Mouse (Mus musculus) regulatory T cell (primary cell): ENCODE data around the gene Ptpn13.

Experiments used
- in situ Hi-C: fragments of 300-600 bp; cut with MboI, MseI; formaldehyde crosslinking; loops from one replicate; pipeline ENCODE4 v1.15.1; 2025; ENCODE audit warnings: high pct_unique_total_duplicates

Ptpn13 gene

DNA sequence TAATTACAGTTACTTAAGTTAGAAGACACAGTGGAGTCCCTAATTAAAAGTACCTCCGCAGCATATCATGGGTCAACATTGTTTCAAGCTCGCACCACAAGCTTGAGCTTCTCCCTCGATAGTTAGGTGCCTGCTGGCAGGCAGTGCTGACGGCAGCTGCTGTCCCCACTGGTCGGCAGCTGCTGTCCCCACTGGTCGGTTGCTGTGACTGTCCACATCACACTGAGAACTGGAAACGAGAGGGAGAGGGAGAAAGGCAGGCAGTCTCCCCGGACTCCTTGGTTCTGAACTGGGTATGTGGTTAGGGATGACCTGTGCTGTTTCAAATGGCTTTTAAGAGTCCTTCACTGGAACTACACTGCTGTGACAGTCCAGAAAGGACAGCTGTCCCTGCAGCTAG, 33.4 kb downstream of the Ptpn13 start:
- in situ Hi-C loops = no loop called here

GRCm38 (mm10) chr5:103458959-103459675, 34.1 kb downstream of the Ptpn13 start:
- in situ Hi-C loops = no loop called here

DNA sequence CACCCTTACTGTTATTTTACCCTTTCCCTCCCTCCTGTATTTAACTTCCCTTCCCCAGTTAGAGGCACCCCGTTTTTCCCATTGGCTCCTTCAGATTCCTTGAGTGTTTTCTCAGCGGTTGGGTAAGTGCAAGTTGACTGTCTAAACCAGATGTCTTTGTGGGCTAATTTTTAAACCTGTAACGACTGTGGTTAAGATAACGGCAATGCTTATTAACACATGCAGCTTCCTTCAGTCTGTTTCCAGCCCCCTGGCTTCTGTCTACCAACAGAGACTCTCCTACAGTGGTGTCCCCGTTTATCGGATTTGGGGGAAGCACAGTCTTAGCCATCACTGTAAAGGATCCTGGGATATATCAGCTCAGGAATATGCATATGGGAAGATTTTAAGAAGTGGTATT, 35.9 kb downstream of the Ptpn13 start:
- in situ Hi-C loops = loop anchor here (10.0 kb wide), 1 partner anchor 106 kb away; no protein-coding TSS in a partner anchor

- in situ Hi-C loops = loop anchor here (10.0 kb wide), 1 partner anchor 109 kb away; no protein-coding TSS in a partner anchor
Measured at GRCm38 (mm10) chr5:103463661-103464219, 38.7 kb downstream of the Ptpn13 start.

DNA sequence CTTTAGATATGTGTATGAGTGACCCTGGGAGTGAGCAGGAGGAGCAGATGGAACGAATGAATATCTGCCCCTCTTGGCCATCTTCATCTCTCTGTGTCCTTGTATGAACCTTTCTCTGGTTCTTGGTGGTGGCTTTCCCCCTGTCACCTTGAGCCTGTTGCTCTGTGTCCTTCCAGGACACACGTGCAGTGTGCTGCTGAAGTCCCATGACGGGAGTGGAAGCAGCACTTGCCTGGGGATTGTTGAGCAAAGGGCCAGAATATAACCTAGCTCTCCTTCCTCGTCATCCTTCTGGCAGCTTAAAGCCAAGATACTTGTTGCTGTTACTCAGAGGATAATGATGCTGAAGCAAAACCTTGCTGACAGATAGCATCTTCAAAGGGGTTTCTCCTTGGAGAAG, 39.3 kb downstream of the Ptpn13 start:
- in situ Hi-C loops = loop anchor here (10.0 kb wide), 1 partner anchor 110 kb away; no protein-coding TSS in a partner anchor

GRCm38 (mm10) chr5:103464771-103465170, 39.8 kb downstream of the Ptpn13 start:
- in situ Hi-C loops = loop anchor here (10.0 kb wide), 1 partner anchor 110 kb away; no protein-coding TSS in a partner anchor

DNA sequence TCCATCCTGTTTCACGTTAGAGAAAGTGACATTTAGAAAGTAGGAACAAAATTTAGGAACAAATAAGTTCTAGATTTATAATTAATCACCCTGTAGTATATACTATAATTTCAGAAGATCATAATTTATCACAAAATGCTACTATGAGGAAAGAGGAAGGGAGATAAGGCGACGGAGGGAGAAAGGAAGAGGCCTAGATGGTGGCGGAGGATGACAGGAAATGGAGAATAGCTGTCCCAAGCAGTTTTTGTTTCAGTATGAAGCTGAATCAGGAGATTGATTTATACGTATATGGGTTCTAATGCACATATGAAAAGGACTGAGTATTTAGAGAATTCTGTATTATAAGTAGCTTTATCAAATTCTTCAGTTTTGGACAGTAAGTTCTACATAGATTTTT, 47.7 kb downstream of the Ptpn13 start:
- in situ Hi-C loops = no loop called here

DNA sequence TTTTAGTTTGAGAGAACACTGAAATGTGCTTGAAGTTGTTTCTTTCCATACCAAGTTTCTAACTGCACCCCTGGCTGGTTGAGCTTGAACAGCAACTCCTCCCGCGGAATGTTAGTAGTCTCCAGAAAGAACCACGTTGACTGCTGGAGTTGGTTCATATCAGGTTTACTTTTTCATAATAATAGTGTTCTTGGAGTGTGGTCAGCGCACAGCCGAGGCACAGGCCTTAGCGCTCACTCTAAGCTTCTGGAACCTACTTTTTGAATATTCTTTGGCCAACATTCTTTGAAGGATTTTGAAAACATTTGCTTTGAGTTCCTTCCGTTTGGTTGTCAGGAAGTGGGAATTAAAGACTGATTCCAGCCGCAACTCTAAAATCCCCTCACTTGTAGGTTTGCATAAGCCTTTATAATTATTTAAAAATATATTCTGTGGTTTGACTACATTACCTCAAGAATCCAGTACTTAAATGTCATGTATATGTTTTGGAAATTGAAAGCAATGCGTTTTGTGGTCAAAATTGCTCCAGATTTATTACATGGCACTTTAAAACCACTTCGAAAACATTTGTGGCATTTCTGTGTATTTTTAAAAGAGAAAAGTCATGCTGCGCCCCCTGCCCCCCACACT, 48.6 kb downstream of the Ptpn13 start:
- in situ Hi-C loops = no loop called here

GRCm38 (mm10) chr5:103474259-103474658, 49.3 kb downstream of the Ptpn13 start:
- in situ Hi-C loops = no loop called here

DNA sequence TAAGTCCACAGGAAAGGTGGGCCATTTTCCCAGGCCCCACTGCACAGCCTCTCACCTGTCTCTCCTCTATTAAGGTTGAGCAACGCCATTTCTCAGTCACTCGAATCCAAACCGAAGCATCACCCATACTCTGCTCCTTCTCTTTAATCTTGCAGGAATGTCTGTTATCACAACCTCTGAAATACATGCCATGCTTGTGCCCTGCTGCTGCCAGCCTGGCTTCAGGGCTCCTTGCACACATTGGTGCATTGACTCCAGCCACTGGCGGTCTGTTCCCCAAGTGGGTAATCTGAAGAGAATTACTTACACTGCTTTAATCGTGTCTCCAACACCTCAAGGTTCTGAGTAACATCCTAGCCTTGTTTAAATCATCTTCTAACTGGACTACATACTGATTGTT, 50.5 kb downstream of the Ptpn13 start:
- in situ Hi-C loops = no loop called here

DNA sequence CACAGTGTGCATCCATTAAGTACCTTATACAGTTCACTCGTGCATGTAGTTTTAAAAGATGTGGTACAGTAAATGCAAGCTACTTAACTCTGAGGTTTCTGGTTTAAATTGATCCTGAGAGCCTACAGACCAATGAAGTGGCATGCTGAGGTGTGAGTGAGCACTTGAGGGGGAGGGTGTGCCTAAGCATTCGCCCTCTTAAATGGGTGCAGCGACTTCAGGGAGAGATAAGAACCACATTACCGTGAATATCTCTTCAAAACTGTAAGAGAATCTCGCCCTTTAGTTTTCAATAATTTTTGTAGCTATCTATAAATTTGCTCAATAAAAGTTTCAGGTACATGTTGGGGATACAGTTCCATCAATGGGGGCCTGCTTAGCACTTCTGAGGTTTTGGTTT, 54.5 kb downstream of the Ptpn13 start:
- in situ Hi-C loops = no loop called here

- in situ Hi-C loops = no loop called here
Measured at GRCm38 (mm10) chr5:103481222-103481621, 56.2 kb downstream of the Ptpn13 start.

DNA sequence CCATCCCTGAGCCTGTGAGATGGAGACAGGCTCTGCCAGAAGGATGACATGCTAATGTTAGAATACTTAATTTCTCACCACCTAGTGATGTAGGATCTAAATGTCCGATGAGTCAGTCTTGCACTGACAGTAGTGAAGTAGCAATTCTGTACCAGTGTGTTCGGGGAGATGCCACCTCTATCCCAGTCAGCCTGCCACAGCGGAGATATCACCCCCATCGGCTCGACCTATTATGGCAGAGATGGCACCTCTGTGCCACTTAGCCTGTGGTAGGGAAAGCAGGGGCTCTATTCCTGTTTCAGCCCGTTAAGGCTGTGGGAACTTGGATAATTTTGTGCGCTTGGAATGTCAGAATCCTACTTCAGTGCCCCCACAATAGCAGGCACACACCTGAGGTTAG, 62.0 kb downstream of the Ptpn13 start:
- in situ Hi-C loops = no loop called here

DNA sequence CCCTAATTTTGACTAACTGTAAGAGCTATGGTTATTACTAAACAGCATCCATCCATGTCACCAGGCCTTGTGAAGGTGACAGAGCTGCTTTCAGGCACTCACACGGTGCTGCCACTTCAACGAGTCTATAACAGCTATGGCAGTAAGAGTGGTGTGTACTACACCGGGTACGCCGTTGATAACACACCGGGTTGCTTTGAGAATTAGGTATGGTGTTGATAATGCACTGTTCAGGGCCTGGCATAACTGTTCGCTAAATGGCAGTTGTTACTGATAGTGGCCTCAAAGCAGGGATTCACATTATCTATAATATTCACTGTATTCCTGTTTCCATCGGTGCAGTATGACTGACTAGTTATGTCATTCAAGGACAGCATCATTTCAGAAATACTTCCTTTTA, 66.0 kb downstream of the Ptpn13 start:
- in situ Hi-C loops = no loop called here

GRCm38 (mm10) chr5:103491788-103492187, 66.8 kb downstream of the Ptpn13 start:
- in situ Hi-C loops = no loop called here

- in situ Hi-C loops = no loop called here
Measured at GRCm38 (mm10) chr5:103497061-103497460, 72.1 kb downstream of the Ptpn13 start.

DNA sequence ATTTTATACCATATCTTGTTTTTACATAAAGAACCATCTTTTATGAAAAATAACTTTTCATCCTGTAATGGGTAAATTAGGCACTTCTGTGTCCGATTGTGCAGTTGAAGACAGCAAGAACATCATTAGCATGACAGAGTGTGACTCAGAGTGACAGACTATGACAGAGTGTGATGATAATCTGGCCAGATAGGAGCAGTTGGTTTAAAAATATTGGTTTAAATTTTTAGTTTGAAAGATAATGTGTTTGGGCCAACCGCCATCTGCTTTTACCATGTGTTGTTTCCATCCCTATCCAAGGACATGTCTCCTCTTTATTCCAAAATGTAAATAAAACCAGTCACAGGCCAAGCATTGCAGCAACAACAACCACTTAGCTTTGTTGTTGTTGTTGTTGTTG, 72.5 kb downstream of the Ptpn13 start:
- in situ Hi-C loops = no loop called here

- in situ Hi-C loops = no loop called here
Measured at GRCm38 (mm10) chr5:103499305-103499704, 74.3 kb downstream of the Ptpn13 start.

DNA sequence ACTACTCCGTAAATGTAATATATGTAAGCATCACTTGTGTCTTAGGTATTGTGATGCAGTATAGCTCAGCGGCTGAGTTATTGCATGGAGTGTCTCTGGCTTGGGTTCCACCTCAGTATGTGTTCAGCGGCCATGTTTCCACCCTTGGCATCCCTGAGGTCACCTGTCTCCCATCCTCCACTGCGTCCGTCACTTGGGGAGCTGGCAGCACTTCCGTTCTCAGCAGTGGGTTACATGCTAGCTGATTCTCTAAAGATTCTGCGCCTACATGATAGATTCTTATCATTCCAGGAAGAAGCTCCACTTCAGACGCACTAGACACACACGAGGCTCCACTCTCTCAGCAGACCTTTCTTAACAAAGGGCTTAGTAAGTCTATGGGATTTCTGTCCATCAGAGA, 76.1 kb downstream of the Ptpn13 start:
- in situ Hi-C loops = no loop called here

DNA sequence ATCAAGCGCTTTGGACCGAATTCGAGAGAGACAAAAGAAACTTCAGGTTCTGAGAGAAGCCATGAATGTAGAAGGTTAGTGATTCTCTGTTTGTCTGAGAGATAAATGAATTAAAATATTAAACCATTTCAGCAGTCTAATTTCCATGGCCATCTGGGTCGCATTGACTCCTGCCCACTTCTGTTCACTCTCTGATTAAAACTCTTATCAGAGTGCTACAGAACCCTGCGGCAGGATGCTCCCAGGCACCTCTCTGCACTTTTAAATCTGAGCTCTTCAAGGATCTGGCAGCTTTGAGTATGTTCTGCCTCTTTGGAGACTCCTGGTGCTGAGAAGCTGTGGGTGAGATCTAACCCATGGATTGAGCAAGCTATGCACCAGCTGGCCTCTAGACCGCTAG, 76.8 kb downstream of the Ptpn13 start:
- in situ Hi-C loops = no loop called here

GRCm38 (mm10) chr5:103513162-103513561, 88.2 kb downstream of the Ptpn13 start:
- in situ Hi-C loops = no loop called here

DNA sequence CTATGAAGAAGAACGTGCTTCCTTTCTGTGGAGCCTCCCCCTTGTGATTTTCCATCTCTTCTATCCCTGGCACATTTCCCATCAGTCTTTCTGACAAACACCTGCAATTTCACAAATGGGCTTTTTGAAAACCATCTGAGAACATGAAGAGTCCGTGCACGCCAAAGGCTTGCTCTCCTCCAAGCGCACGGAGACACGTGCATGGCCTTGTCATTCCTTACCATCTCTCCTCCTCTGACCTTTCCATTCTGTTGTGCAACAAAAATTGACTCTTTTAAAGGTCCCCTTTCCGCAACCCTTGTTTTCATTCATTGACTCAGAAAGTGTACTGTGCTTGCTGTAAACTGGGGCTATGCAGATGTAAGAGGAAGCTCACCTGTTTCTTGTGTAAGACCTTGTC, 89.4 kb downstream of the Ptpn13 start:
- in situ Hi-C loops = no loop called here

- in situ Hi-C loops = no loop called here
Measured at GRCm38 (mm10) chr5:103515876-103516275, 90.9 kb downstream of the Ptpn13 start.
